Mouse (Mus musculus) myocyte (in vitro differentiated cells): ENCODE measurements around the gene Hbb-bh1. TPM values are rescaled to one million over a fixed set of nuclear protein-coding genes. Genes with fewer than 3 reads are reported as not detected.
"Not testable (repeated sequence)": the region's sequence is repeated elsewhere in the genome, so short reads cannot be mapped to it uniquely, and the experiment has no call there.

Source experiments
- H3K27me3 ChIP-seq: one replicate; pipeline ENCODE4 v1.6.1; 2011; ENCODE audit not compliant: control insufficient read depth, insufficient read depth, insufficient read length
- H3K36me3 ChIP-seq: one replicate; pipeline ENCODE4 v1.6.1; 2011; ENCODE audit not compliant: control insufficient read depth, insufficient read depth
- H3K4me2 ChIP-seq: one replicate; pipeline ENCODE4 v1.6.1; 2011; ENCODE audit warnings: low read depth, control low read depth
- H3K4me3 ChIP-seq: one replicate; pipeline ENCODE4 v1.5.1; 2011; ENCODE audit warnings: mild to moderate bottlenecking, control low read depth, moderate library complexity
- H3K79me2 ChIP-seq: one replicate; pipeline ENCODE4 v1.6.1; 2011; ENCODE audit not compliant: control insufficient read depth, insufficient read depth
- H3ac ChIP-seq: one replicate; pipeline ENCODE4 v1.6.1; 2011; ENCODE audit not compliant: control insufficient read depth, insufficient read length
- CEBPB ChIP-seq: IDR thresholded peaks from 2 replicates; pipeline ENCODE4 v1.6.1; 2011; ENCODE audit warnings: mild to moderate bottlenecking, moderate library complexity; ENCODE audit not compliant: poor library complexity, insufficient read depth, severe bottlenecking
- E2F4 ChIP-seq: IDR thresholded peaks from one replicate; pipeline ENCODE4 v1.6.1; 2011; ENCODE audit warnings: mild to moderate bottlenecking, control low read depth, moderate library complexity; ENCODE audit not compliant: insufficient read depth
- MAX ChIP-seq: IDR thresholded peaks from one replicate; pipeline ENCODE4 v1.6.1; 2011; ENCODE audit warnings: low read depth, mild to moderate bottlenecking, control low read depth
- MYOD1 ChIP-seq, 3 experiments: IDR thresholded peaks; one replicate each; pipeline ENCODE4 v1.6.1; 2011; ENCODE audit warnings: control low read depth in 2 of 3, low read depth in 2 of 3, mild to moderate bottlenecking in 2 of 3, moderate library complexity in 1 of 3; ENCODE audit not compliant: insufficient read length in 2 of 3, control insufficient read depth in 1 of 3
- MYOG ChIP-seq, 3 experiments: IDR thresholded peaks; one replicate each; pipeline ENCODE4 v1.6.1; 2011; ENCODE audit warnings: control low read depth in 2 of 3, low read depth in 2 of 3, mild to moderate bottlenecking in 2 of 3; ENCODE audit not compliant: insufficient read length in 2 of 3, control insufficient read depth in 1 of 3, insufficient read depth in 1 of 3
- POLR2A ChIP-seq: IDR thresholded peaks from one replicate; pipeline ENCODE4 v1.6.1; 2011; ENCODE audit warnings: low read depth, mild to moderate bottlenecking, control low read depth, moderate library complexity; ENCODE audit not compliant: insufficient read length
- POLR2AphosphoS2 ChIP-seq: IDR thresholded peaks from one replicate; pipeline ENCODE4 v1.6.1; 2011; ENCODE audit warnings: low read depth, control low read depth; ENCODE audit not compliant: insufficient read length
- REST ChIP-seq: IDR thresholded peaks from one replicate; pipeline ENCODE4 v1.6.1; 2011; ENCODE audit warnings: mild to moderate bottlenecking, control low read depth, moderate library complexity; ENCODE audit not compliant: insufficient read depth, insufficient read length
- SRF ChIP-seq: IDR thresholded peaks from one replicate; pipeline ENCODE4 v1.6.1; 2011; ENCODE audit warnings: low read depth; ENCODE audit not compliant: control insufficient read depth, insufficient read length
- TCF12 ChIP-seq: IDR thresholded peaks from one replicate; pipeline ENCODE4 v1.6.1; 2011; ENCODE audit warnings: mild to moderate bottlenecking, control low read depth; ENCODE audit not compliant: poor library complexity, insufficient read depth, severe bottlenecking
- TCF3 ChIP-seq: IDR thresholded peaks from one replicate; pipeline ENCODE4 v1.6.1; 2011; ENCODE audit warnings: low read depth, control low read depth; ENCODE audit not compliant: insufficient read length
- USF1 ChIP-seq: IDR thresholded peaks from one replicate; pipeline ENCODE4 v1.6.1; 2011; ENCODE audit warnings: low read depth, mild to moderate bottlenecking, control low read depth, moderate library complexity
- polyA plus RNA-seq: library from polyadenylated mRNA; unstranded; fragments of >200 nt; fragmentation: generic; extraction: Trizol; gene quantifications from one replicate; pipeline ENCODE4 v1.2.1, GENCODE M21; 2012; ENCODE audit warnings: missing spikeins

The Hbb-bh1 gene
- polyA plus RNA-seq, 1 experiment: not detected

GRCm38 (mm10) chr7:103853090-103853489 is 10.1 kb upstream of the Hbb-bh1 start, which contains the start of gene Hbb-y:
Gene Hbb-y, minus strand, starts transcription at chr7:103853216.
- Histone ChIP-seq H3ac (no peak within 1 kb of the TSS), H3K27me3 (no peaks in the 10 kb centered on the region), H3K4me2 (no peak within 1 kb of the TSS), H3K4me3 (no peak within 1 kb of the TSS), H3K36me3 (no peaks in the 10 kb centered on the region), H3K79me2 (no peaks in the 10 kb centered on the region)
- no peak for TF ChIP-seq MYOG (IDR thresholded peaks at IDR 0.05; ENCODE audit: control insufficient read depth in 1 of 3, insufficient read depth in 1 of 3, insufficient read length in 2 of 3, low read depth in 2 of 3)
- no peak for TF ChIP-seq TCF12
- no peak for TF ChIP-seq POLR2AphosphoS2
- TF ChIP-seq POLR2A: no peak
- TF ChIP-seq TCF3: no peak
- TF ChIP-seq USF1: no peak
- TF ChIP-seq REST: no peak
- no peak for TF ChIP-seq CEBPB
- TF ChIP-seq MYOD1 (IDR thresholded peaks at IDR 0.05; ENCODE audit: control insufficient read depth in 1 of 3, insufficient read length in 2 of 3, low read depth in 2 of 3): no peak
- no peak for TF ChIP-seq E2F4
- TF ChIP-seq MAX: no peak
- no peak for TF ChIP-seq SRF

DNA sequence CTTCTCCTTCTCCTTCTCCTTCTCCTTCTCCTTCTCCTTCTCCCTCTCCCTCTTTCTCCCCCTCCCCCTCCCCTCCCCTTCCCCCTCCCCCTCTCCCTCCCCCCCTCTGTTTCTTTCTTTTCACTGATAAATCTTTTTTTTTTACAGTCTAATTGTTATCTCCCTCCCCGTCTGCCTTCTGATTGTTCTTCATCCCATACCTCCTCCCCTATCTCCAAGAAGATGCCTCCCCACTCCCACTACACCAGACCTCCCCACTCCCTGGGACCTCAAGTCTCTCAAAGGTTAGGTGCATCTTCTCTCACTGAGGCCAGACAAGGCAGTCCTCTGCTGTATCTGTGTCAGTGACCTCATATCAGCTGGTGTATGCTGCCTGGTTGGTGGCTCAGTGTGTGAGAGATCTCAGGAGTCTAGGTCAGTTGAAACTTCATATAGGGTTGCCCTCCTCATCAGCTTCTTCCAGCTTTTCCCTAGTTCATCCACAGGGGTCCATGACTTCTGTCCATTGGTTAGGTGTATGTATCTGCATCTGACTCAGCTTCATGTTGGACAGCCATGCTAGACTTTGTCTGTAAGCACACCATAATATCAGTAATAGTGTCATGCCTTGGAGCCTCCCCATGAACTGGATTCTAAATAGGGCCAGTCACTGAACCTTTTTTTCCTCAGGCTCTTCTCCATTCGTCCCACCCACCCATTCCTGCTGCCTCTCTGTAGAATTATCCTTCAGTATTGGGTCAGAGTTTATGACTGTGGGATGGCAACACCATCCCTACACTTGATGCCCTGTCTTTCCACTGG is 1.8 kb upstream of the Hbb-bh1 start:
- H3K36me3 ChIP-seq: no peaks in the 10 kb centered on the region
- no peak overlapping the region for H3K4me3 ChIP-seq
- TF ChIP-seq REST: no peak
- TF ChIP-seq CEBPB: no peak
- TF ChIP-seq TCF3: no peak
- no peak for TF ChIP-seq E2F4
- no peak for TF ChIP-seq POLR2A
- no peak for TF ChIP-seq SRF
- TF ChIP-seq TCF12: no peak
- H3K27me3 ChIP-seq: no peaks in the 10 kb centered on the region
- H3ac ChIP-seq: no peak overlapping the region
- no peaks in the 10 kb centered on the region for H3K79me2 ChIP-seq
- no peak overlapping the region for H3K4me2 ChIP-seq

DNA sequence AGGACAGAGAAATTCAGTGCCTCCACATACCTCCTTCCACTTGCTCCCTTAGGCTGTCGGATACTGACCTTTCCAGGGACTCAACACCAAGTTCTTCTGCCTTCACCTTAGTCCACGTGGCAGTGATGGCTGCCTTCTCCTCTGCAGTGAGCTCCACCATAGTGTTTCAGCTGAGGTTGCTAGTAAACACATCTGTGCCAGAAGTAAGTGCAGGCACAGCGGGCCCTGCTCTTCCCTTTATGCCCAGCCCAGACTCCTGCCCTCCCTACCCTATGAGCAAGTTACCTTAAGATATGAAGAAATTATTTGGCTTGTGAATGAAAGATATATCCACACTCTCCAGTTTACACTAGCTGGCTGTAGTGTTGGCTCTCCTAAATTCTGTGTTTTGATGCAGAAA is 2.7 kb downstream of the Hbb-bh1 start, which contains the start of gene Hbb-bh2:
TSS of gene Hbb-bh2 (minus strand) at position 253 of the 400 bp plus-strand sequence.
- TF ChIP-seq TCF3 (no peak), USF1 (no peak), POLR2AphosphoS2 (no peak), POLR2A (no peak), TCF12 (no peak), E2F4 (no peak), MAX (no peak), MYOG (IDR thresholded peaks at IDR 0.05; ENCODE audit: control insufficient read depth in 1 of 3, insufficient read depth in 1 of 3, insufficient read length in 2 of 3, low read depth in 2 of 3) (no peak), REST (no peak), SRF (no peak)
- no peaks in the 10 kb centered on the region for H3K79me2 ChIP-seq
- no peak within 1 kb of the TSS for H3ac ChIP-seq
- H3K27me3 ChIP-seq: no peaks in the 10 kb centered on the region
- no peak within 1 kb of the TSS for H3K4me2 ChIP-seq
- H3K36me3 ChIP-seq: no peaks in the 10 kb centered on the region
- H3K4me3 ChIP-seq: no peak within 1 kb of the TSS

GRCm38 (mm10) chr7:103827808-103828207 is 15.2 kb downstream of the Hbb-bh1 start, which contains the start of gene Hbb-bs:
Gene Hbb-bs, minus strand, starts transcription at chr7:103828096.
- Histone ChIP-seq H3K27me3 (no peaks in the 10 kb centered on the region), H3K36me3 (no peaks in the 10 kb centered on the region), H3K4me2 (no peak within 1 kb of the TSS), H3K4me3 (no peak within 1 kb of the TSS), H3K79me2 (no peaks in the 10 kb centered on the region), H3ac (no peak within 1 kb of the TSS)
- no peak for TF ChIP-seq MAX
- TF ChIP-seq POLR2AphosphoS2: no peak
- no peak for TF ChIP-seq POLR2A
- no peak for TF ChIP-seq SRF
- TF ChIP-seq TCF12: no peak
- TF ChIP-seq REST: no peak
- TF ChIP-seq E2F4: no peak
- no peak for TF ChIP-seq MYOG (IDR thresholded peaks at IDR 0.05; ENCODE audit: control insufficient read depth in 1 of 3, insufficient read depth in 1 of 3, insufficient read length in 2 of 3, low read depth in 2 of 3)
- no peak for TF ChIP-seq CEBPB
- TF ChIP-seq USF1: no peak
- TF ChIP-seq TCF3: no peak
- no peak for TF ChIP-seq MYOD1 (IDR thresholded peaks at IDR 0.05; ENCODE audit: control insufficient read depth in 1 of 3, insufficient read length in 2 of 3, low read depth in 2 of 3)

DNA sequence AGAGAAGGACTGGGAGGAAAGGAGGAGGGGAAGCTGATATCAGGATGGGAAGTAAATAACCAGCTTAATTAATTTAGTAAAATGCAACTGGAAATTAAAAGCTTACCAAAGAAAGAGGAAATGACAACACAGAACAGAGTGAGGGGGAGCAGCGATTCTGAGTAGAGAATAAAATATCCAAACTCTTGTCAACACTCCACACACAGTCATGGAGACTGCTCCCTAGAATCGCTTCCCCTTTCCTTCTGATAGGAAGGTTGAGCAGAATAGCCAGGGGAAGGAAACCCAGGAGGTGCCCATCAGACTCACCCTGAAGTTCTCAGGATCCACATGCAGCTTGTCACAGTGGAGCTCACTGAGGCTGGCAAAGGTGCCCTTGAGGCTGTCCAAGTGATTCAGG is 15.8 kb downstream of the Hbb-bh1 start:
- not testable (repeated sequence) for H3ac ChIP-seq, H3K79me2 ChIP-seq, H3K4me3 ChIP-seq

More for the DNA sequence above, 15.8 kb downstream of the Hbb-bh1 start:
- H3K27me3 ChIP-seq, H3K36me3 ChIP-seq, H3K4me2 ChIP-seq: not testable (repeated sequence)
